Mouse (Mus musculus) midbrain, embryonic 13.5 days (tissue): ENCODE results near the gene Dpp6. TPM values are rescaled to one million over a fixed set of nuclear protein-coding genes. Genes with fewer than 3 reads are reported as not detected.
A peak's percentile ranks its signal among the peaks of the same experiment; 100 is the strongest.

Experiments
- ATAC-seq: fragments of 200-750 bp; cut with Nextera tagmentation; 2 replicates; pipeline ENCODE4 v1.8.0; 2017; ENCODE audit warnings: mild to moderate bottlenecking, moderate TSS enrichment, moderate library complexity
- H3K27ac ChIP-seq: fragments of 300-500 bp; sonication (generic); 2 replicates; pipeline ENCODE4 v1.5.1; 2015; ENCODE audit warnings: inconsistent platforms, mild to moderate bottlenecking, moderate library complexity
- H3K27me3 ChIP-seq: fragments of 300-500 bp; sonication (generic); 2 replicates; pipeline ENCODE4 v1.6.1; 2015; ENCODE audit warnings: mild to moderate bottlenecking, inconsistent platforms
- H3K36me3 ChIP-seq: fragments of 300-500 bp; sonication (generic); 2 replicates; pipeline ENCODE4 v1.6.1; 2015; ENCODE audit warnings: mild to moderate bottlenecking, inconsistent platforms
- H3K4me1 ChIP-seq: fragments of 300-500 bp; sonication (generic); replicated peaks from 2 replicates; pipeline ENCODE4 v1.6.1; 2015; ENCODE audit warnings: inconsistent platforms
- H3K4me2 ChIP-seq: fragments of 300-500 bp; sonication (generic); replicated peaks from 2 replicates; pipeline ENCODE4 v1.6.1; 2015; ENCODE audit warnings: moderate library complexity, mild to moderate bottlenecking, inconsistent platforms
- H3K4me3 ChIP-seq: fragments of 300-500 bp; sonication (generic); replicated peaks from 2 replicates; pipeline ENCODE4 v1.5.1; 2015; ENCODE audit warnings: mild to moderate bottlenecking, inconsistent platforms
- H3K9ac ChIP-seq: fragments of 300-500 bp; sonication (generic); replicated peaks from 2 replicates; pipeline ENCODE4 v1.6.1; 2015; ENCODE audit warnings: mild to moderate bottlenecking, inconsistent platforms
- H3K9me3 ChIP-seq: fragments of 300-500 bp; sonication (generic); 2 replicates; pipeline ENCODE4 v1.6.1; 2016; ENCODE audit warnings: mild to moderate bottlenecking, inconsistent platforms
- WGBS: fragments of 180-500 bp; shearing (Covaris S2); methylation state at CpG from one replicate; pipeline ENCODE4 v1.1.7; 2015; 5-methylcytosine and 5-hydroxymethylcytosine counted together
- polyA plus RNA-seq: library from polyadenylated mRNA; unstranded; fragments of >200 nt; fragmentation: Nextera tagmentation; extraction: Ambion mirVana; gene quantifications from 2 replicates; pipeline ENCODE4 v1.2.1, GENCODE M21; 2015

Gene Dpp6
- polyA plus RNA-seq, 1 experiment from 2014 or later: 46.4 TPM

DNA sequence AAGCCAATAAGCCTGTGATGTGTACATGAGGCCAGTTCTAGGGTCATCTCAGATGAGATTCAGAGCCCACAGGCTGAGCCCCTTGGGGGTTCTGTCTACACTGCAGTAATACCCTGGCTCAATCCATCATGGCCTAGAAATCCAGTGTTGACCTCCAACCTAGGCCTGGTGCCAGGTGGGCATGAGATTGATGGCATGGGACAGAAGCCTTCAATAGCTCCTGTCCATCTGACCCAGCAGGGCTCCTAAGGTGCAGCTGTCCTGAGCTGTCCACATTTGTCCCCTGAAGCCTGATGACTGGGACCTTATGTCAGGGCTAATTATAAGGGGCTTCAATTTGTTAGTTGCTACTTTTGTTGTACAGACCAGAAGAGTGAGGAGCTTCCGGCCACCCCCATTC is 500.8 kb downstream of the Dpp6 start:
- Histone ChIP-seq H3K4me1 (no peaks in the 10 kb centered on the region), H3K4me2 (no peak overlapping the region), H3K27ac (no peak overlapping the region), H3K9me3 (no peaks in the 10 kb centered on the region), H3K4me3 (no peak overlapping the region), H3K27me3 (no peaks in the 10 kb centered on the region), H3K36me3 (no peaks in the 10 kb centered on the region), H3K9ac (no peak overlapping the region)
- ATAC-seq: no peak
- WGBS: 79% methylated on average over 1 of the region's 1 CpGs

DNA sequence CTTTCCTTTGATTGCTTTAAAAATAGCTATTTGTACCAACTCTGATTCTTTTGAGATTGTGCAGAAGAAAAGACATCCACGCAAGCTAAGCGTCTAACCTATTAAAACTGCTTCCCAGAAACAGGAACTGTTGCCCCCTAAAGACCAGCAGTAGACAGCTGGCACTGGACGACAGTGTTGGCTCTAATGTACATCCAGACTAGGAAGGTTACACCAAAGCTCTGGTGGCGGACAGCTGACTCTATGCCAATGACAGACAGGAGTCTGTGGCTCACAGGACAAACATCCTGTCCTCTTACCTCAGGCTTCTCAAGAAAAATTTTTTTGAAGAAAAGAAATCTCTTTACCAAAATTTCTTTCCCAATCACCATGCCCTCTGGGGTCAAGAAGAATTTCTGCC is 502.7 kb downstream of the Dpp6 start:
- WGBS: 91% methylated on average over 4 of the region's 4 CpGs
- Histone ChIP-seq H3K4me2 (no peak overlapping the region), H3K4me3 (no peak overlapping the region), H3K27ac (no peak overlapping the region), H3K4me1 (0 out of 2 replicates have a peak, but pooled peaks cover 4% of the 10 kb centered on the region), H3K36me3 (no peaks in the 10 kb centered on the region), H3K9ac (no peak overlapping the region), H3K27me3 (no peaks in the 10 kb centered on the region), H3K9me3 (no peaks in the 10 kb centered on the region)
- ATAC-seq: no peak

GRCm38 (mm10) chr5:27322895-27323792 is 506.1 kb downstream of the Dpp6 start:
- Histone ChIP-seq H3K4me1 (0 out of 2 replicates have a peak, but pooled peaks cover 4% of the 10 kb centered on the region), H3K36me3 (no peaks in the 10 kb centered on the region), H3K27me3 (no peaks in the 10 kb centered on the region), H3K4me2 (no peak overlapping the region), H3K4me3 (no peak overlapping the region), H3K9ac (no peak overlapping the region), H3K9me3 (no peaks in the 10 kb centered on the region), H3K27ac (peak overlapping the region; percentile 21)
- 74% methylated on average over 3 of the region's 3 CpGs for WGBS
- ATAC-seq: peak; percentile 53; the same call in 1 of the 2 replicates

GRCm38 (mm10) chr5:27324346-27324928 is 507.4 kb downstream of the Dpp6 start:
- H3K36me3 ChIP-seq: no peaks in the 10 kb centered on the region
- no peak overlapping the region for H3K9ac ChIP-seq
- H3K4me3 ChIP-seq: no peak overlapping the region
- no peaks in the 10 kb centered on the region for H3K27me3 ChIP-seq
- 68% methylated on average over 3 of the region's 3 CpGs for WGBS
- H3K9me3 ChIP-seq: no peaks in the 10 kb centered on the region
- H3K4me2 ChIP-seq: no peak overlapping the region
- no peak for ATAC-seq
- H3K4me1 ChIP-seq: 0 out of 2 replicates have a peak, but pooled peaks cover 4% of the 10 kb centered on the region
- H3K27ac ChIP-seq: no peak overlapping the region

DNA sequence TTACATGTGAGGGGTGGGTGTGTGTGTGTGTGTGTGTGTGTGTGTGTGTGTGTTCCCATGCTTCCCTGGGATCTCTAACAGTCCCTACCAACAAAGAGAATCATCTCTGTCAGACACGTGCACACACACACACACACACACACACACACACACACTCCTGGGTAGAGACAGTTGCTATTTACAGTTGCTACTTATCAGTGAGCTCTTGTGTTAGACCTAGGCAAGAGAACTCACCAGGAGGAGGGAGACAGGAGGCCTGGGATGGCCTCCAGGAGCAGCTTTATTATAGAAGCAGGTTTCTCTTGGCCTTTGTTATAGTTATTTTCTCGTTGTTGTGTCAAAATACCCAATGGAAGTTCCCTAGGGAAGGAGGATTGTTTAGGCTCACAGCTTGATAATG is 519.7 kb downstream of the Dpp6 start:
- H3K27ac ChIP-seq: no peak overlapping the region
- H3K9me3 ChIP-seq: no peaks in the 10 kb centered on the region
- H3K4me2 ChIP-seq: no peak overlapping the region
- no peaks in the 10 kb centered on the region for H3K27me3 ChIP-seq
- H3K36me3 ChIP-seq: no peaks in the 10 kb centered on the region
- no peak for ATAC-seq
- no peak overlapping the region for H3K4me3 ChIP-seq
- peaks cover 5% of the 10 kb centered on the region for H3K4me1 ChIP-seq
- WGBS: 65% methylated on average over 2 of the region's 2 CpGs
- H3K9ac ChIP-seq: no peak overlapping the region

- H3K27ac ChIP-seq: no peak overlapping the region
- no peak for ATAC-seq
- H3K27me3 ChIP-seq: no peaks in the 10 kb centered on the region
- H3K4me3 ChIP-seq: no peak overlapping the region
- H3K36me3 ChIP-seq: no peaks in the 10 kb centered on the region
- peaks cover 5% of the 10 kb centered on the region for H3K4me1 ChIP-seq
- H3K9ac ChIP-seq: no peak overlapping the region
- 89% methylated on average over 5 of the region's 5 CpGs for WGBS
- no peaks in the 10 kb centered on the region for H3K9me3 ChIP-seq
- no peak overlapping the region for H3K4me2 ChIP-seq
Observed at GRCm38 (mm10) chr5:27339196-27340030, 522.4 kb downstream of the Dpp6 start.

- no peak overlapping the region for H3K4me2 ChIP-seq
- H3K36me3 ChIP-seq: no peaks in the 10 kb centered on the region
- H3K4me1 ChIP-seq: peaks cover 5% of the 10 kb centered on the region
- no peak for ATAC-seq
- no peak overlapping the region for H3K27ac ChIP-seq
- 76% methylated on average over 6 of the region's 6 CpGs for WGBS
- no peaks in the 10 kb centered on the region for H3K9me3 ChIP-seq
- no peaks in the 10 kb centered on the region for H3K27me3 ChIP-seq
- H3K4me3 ChIP-seq: no peak overlapping the region
- H3K9ac ChIP-seq: no peak overlapping the region
Observed at GRCm38 (mm10) chr5:27342276-27342675, 525.3 kb downstream of the Dpp6 start.

DNA sequence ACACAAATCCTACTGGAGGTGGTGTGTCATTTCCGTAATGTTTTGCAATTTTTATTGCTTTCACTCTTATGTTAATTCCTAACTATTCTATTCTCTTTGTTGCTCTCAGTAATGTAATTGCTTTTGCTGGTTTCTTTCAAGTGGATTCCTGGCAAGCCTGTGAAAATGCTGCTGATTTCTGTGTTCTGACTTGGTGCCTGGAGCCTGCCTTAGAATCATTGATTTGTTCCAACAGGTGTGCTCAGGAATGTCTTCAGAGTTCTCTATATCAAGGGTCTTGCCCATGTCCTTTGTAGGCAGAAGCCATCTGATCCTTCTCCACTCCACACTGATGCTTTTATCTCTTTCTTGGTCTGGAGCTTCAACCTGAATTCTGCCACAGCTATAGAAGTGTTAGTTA is 526.6 kb downstream of the Dpp6 start:
- Histone ChIP-seq H3K36me3 (no peaks in the 10 kb centered on the region), H3K27ac (no peak overlapping the region), H3K27me3 (no peaks in the 10 kb centered on the region), H3K9me3 (no peaks in the 10 kb centered on the region), H3K4me3 (no peak overlapping the region), H3K4me2 (no peak overlapping the region), H3K4me1 (peaks cover 14% of the 10 kb centered on the region), H3K9ac (no peak overlapping the region)
- WGBS: 84% methylated on average over 1 of the region's 1 CpGs
- no peak for ATAC-seq

- H3K4me2 ChIP-seq: no peak overlapping the region
- no peak for ATAC-seq
- peak overlapping the region; percentile 26; the same call in 1 of the 2 replicates for H3K27ac ChIP-seq
- peaks cover 14% of the 10 kb centered on the region for H3K4me1 ChIP-seq
- WGBS: 54% methylated on average over 5 of the region's 5 CpGs
- H3K27me3 ChIP-seq: no peaks in the 10 kb centered on the region
- H3K9ac ChIP-seq: no peak overlapping the region
- no peak overlapping the region for H3K4me3 ChIP-seq
- no peaks in the 10 kb centered on the region for H3K9me3 ChIP-seq
- no peaks in the 10 kb centered on the region for H3K36me3 ChIP-seq
Observed at GRCm38 (mm10) chr5:27348181-27349095, 531.4 kb downstream of the Dpp6 start.

GRCm38 (mm10) chr5:27357630-27358029 is 540.6 kb downstream of the Dpp6 start:
- ATAC-seq: no peak
- no peaks in the 10 kb centered on the region for H3K9me3 ChIP-seq
- no peak overlapping the region for H3K27ac ChIP-seq
- no peak overlapping the region for H3K9ac ChIP-seq
- no peaks in the 10 kb centered on the region for H3K27me3 ChIP-seq
- WGBS: 72% methylated on average over 3 of the region's 3 CpGs
- H3K4me2 ChIP-seq: no peak overlapping the region
- no peaks in the 10 kb centered on the region for H3K36me3 ChIP-seq
- H3K4me3 ChIP-seq: no peak overlapping the region
- H3K4me1 ChIP-seq: no peaks in the 10 kb centered on the region

GRCm38 (mm10) chr5:27365946-27366345 is 548.9 kb downstream of the Dpp6 start:
- no peak for ATAC-seq
- WGBS: 73% methylated on average over 2 of the region's 2 CpGs
- H3K9ac ChIP-seq: no peak overlapping the region
- no peaks in the 10 kb centered on the region for H3K4me1 ChIP-seq
- H3K4me2 ChIP-seq: no peak overlapping the region
- no peak overlapping the region for H3K27ac ChIP-seq
- H3K4me3 ChIP-seq: no peak overlapping the region
- no peaks in the 10 kb centered on the region for H3K36me3 ChIP-seq
- H3K27me3 ChIP-seq: no peaks in the 10 kb centered on the region
- no peaks in the 10 kb centered on the region for H3K9me3 ChIP-seq
